Mouse (Mus musculus): Measurements from ENCODE around the gene Cyp2c38.
"Not testable (repeated sequence)": the region's sequence is repeated elsewhere in the genome, so short reads cannot be mapped to it uniquely, and the experiment has no call there.

Gene Cyp2c38

DNA sequence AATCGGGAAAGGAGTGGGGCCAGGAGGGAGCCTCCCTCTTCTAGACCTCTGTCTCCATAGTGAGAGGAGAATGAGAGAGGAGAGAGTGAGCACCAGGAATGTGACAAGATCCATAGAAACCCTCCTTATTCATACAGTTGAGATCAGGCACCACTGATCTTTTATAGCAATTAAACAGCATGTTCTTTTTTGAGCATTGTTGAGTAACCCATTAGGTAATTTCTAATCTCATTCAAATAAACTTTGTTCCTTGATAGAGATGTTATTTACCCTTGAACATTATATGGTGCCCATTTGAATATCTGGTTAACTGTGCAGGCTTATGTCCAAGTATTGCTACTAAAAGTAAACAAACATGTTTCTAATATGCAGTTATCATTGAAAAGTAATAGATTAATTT is at the start of gene Cyp2c38:
Gene Cyp2c38 (minus strand): TSS at position 135 of the 400 bp plus-strand sequence.
- no peak for DNase-seq

DNA sequence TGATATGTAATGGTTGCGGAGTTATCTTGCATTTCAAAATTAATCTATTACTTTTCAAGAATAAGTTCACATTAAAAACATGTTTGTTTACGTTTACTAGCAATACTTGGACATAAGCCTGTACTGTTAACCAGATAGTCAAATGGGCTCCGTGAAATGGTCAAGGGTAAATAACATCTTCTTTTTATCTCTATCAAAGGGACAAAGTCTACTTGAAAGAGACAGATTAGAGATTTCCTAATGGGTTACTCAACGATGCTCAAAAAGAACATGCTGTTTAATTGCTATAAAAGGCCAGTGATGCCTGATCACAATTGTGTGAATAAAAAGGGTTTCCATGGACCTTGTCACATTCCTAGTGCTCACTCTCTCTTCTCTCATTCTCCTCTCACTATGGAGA is 47.7 kb upstream of the Cyp2c38 start, which contains the start of gene Cyp2c39:
Gene Cyp2c39 (plus strand): TSS at position 329 of the 400 bp plus-strand sequence.
- no peak for DNase-seq

DNA sequence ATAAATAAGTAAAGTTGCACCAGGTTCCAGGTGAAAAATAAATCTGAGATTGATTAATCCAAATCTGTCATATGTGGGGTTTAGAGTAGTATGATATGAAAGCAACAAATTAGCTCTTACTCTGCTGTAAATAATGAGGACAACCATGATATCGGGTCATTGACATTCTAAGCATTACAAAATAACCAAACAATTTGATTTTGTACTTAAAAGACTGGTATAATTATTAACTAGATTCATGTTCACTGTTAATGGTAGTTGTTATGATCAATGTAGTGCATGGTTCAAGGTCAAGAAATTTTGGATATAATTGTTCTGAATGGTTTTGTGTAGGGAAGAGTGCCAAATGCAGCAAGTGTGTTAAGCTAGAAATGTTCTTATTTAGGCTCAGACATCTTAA is 46.7 kb upstream of the Cyp2c38 start:
- no peak for DNase-seq

DNA sequence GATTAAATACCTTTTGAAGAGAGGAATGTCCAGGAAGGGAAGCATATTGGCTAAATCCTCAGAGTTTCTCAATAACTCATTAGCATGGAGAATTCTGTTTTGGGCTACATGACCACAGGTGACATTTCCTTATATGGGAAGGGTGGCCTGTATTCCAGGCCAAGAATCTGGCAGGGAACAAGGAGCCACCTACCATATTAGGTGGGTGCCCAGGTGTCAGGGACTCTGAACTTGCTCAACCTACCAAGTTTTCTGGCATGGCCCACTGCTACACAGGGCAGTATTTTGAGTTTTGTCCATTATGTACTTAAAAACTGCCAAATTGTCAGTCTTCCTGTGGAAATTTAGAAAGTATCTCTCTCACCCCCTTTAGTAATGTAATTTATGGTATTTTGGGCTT is 43.5 kb upstream of the Cyp2c38 start:
- no peak for DNase-seq

DNA sequence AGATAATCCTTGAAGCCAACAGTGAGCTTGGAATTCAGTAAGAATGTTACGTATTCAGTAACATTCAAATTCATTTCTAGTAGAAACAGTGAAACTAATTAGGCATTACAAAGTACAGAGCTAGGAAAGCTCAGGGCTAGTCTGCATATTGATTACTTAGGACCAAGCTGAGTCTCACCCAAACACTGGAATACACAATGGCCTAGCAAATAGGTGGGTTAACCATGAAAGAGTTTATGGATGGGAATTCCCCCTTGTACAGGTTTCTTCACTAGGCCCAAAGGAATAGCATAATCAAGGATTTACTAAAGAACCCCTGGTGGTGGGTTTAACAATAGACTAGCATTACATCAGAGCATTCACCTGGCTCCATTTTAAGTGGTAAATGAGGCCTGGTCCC is 21.1 kb upstream of the Cyp2c38 start:
- DNase-seq, result not testable (repeated sequence)

DNA sequence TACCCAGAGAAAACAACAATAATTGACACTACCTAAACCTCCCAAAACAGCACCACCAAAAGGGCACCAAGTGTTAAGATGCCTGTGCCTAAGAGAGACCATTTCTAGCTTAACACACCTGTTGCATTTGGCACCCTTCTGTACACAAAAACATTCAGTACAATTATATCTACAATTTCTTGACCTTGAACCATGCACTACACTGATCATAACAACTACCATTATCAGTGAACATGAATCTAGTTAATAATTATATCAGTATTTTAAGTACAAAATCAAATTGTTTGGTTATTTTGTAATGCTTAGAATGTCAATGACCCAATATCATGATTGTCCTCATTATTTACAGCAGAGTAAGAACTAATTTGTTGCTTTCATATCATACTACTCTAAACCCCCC is 1.0 kb upstream of the Cyp2c38 start:
- no peak for DNase-seq

Measured in cerebellum, postnatal 25 days (tissue).